Mouse (Mus musculus) frontal cortex, postnatal 10 days (tissue): ENCODE measurements around the gene Gm49388.
"Not testable (repeated sequence)": the region's sequence is repeated elsewhere in the genome, so short reads cannot be mapped to it uniquely, and the experiment has no call there.

ENCODE experiments used
- DNase-seq, 2 experiments: peaks; one replicate each; pipeline ENCODE4 v3.0.0; 2022; ENCODE audit warnings: low spot score in 2 of 2, mixed read lengths in 1 of 2

The Gm49388 gene

GRCm38 (mm10) chr7:127768346-127768996 is 16.9 kb upstream of the Gm49388 start:
- DNase-seq = peak in 1 of 2 experiments; percentile 43

- DNase-seq = peak; percentile 96 to 98
Observed at GRCm38 (mm10) chr7:127768997-127769593, 16.3 kb upstream of the Gm49388 start.

GRCm38 (mm10) chr7:127769651-127770038 is 15.8 kb upstream of the Gm49388 start, which contains the start of gene Orai3:
Gene Orai3 (plus strand): TSS chr7:127769815.
- DNase-seq = peak; percentile 82 to 87

GRCm38 (mm10) chr7:127770039-127770905 is 15.1 kb upstream of the Gm49388 start:
- DNase-seq = no peak

GRCm38 (mm10) chr7:127771262-127771661 is 14.1 kb upstream of the Gm49388 start:
- no peak for DNase-seq

GRCm38 (mm10) chr7:127772080-127772479 is 13.3 kb upstream of the Gm49388 start:
- no peak for DNase-seq

GRCm38 (mm10) chr7:127772557-127772956 is 12.9 kb upstream of the Gm49388 start:
- no peak for DNase-seq

GRCm38 (mm10) chr7:127773664-127774384 is 11.6 kb upstream of the Gm49388 start:
- DNase-seq = peak in 1 of 2 experiments; percentile 60

- DNase-seq = not testable (repeated sequence)
Observed at GRCm38 (mm10) chr7:127775837-127776236, 9.6 kb upstream of the Gm49388 start.

GRCm38 (mm10) chr7:127776426-127776825 is 9.0 kb upstream of the Gm49388 start, which contains the start of gene Setd1a:
Gene Setd1a (plus strand): TSS chr7:127776670.
- peak; percentile 83 to 88 for DNase-seq

GRCm38 (mm10) chr7:127776878-127777473 is 8.4 kb upstream of the Gm49388 start:
- peak; percentile 93 to 96 for DNase-seq

- DNase-seq = peak in 1 of 2 experiments; percentile 52
Observed at GRCm38 (mm10) chr7:127777474-127778266, 7.7 kb upstream of the Gm49388 start.

GRCm38 (mm10) chr7:127778350-127778749 is 7.1 kb upstream of the Gm49388 start:
- no peak for DNase-seq

GRCm38 (mm10) chr7:127797076-127797845 is 11.9 kb downstream of the Gm49388 start:
- no peak for DNase-seq

- DNase-seq = no peak
Observed at GRCm38 (mm10) chr7:127798591-127798990, 13.2 kb downstream of the Gm49388 start.

GRCm38 (mm10) chr7:127799211-127799610 is 13.8 kb downstream of the Gm49388 start:
- no peak for DNase-seq

- DNase-seq = no peak
Observed at GRCm38 (mm10) chr7:127799738-127800137, 14.3 kb downstream of the Gm49388 start.

- peak; percentile 79 to 88 for DNase-seq
Observed at GRCm38 (mm10) chr7:127800435-127801009, 15.1 kb downstream of the Gm49388 start, which contains the start of gene Hsd3b7. Gene Hsd3b7 (plus strand): TSS chr7:127800604.

GRCm38 (mm10) chr7:127801010-127801621 is 15.7 kb downstream of the Gm49388 start:
- no peak for DNase-seq
